Mouse (Mus musculus) cortical plate, adult 2 months (tissue): ENCODE measurements at regions not wholly inside any gene's neighbourhood (a gene's known extent, or its start where the extent isn't known, plus 50 kb on each side); places are given as distances from the start of the nearest gene placed in this dataset.

Source experiments
- CTCF ChIP-seq: fragments of 200-500 bp; IDR thresholded peaks from 2 replicates; pipeline ENCODE4 v1.5.1; 2011; ENCODE audit warnings: mild to moderate bottlenecking, control low read depth, low read length; ENCODE audit not compliant: insufficient read depth; ENCODE audit errors: extremely low read depth
- POLR2A ChIP-seq: fragments of 200-500 bp; IDR thresholded peaks from 2 replicates; pipeline ENCODE4 v1.6.1; 2011; ENCODE audit warnings: mild to moderate bottlenecking, low read length, control low read depth; ENCODE audit not compliant: insufficient read depth; ENCODE audit errors: extremely low read depth

GRCm38 (mm10) chr12:112301411-112301891, 155.4 kb downstream of the Kif26a start:
- no peak for TF ChIP-seq CTCF
- TF ChIP-seq POLR2A = no peak
